Mouse (Mus musculus) ES-E14 (cell line): ENCODE results near the gene Ubox5. TPM values are rescaled to one million over a fixed set of nuclear protein-coding genes. Genes with fewer than 3 reads are reported as not detected.

ENCODE experiments used
- DNase-seq: peaks from one replicate; pipeline ENCODE4 v3.0.0-alpha.2; 2013; ENCODE audit warnings: low read depth, low spot score
- H3K27ac ChIP-seq: 2 replicates; pipeline ENCODE4 v1.5.1; 2012; ENCODE audit warnings: low read depth, mild to moderate bottlenecking, low read length, moderate library complexity, mixed read lengths; ENCODE audit not compliant: poor library complexity, insufficient read depth, severe bottlenecking
- H3K36me3 ChIP-seq: 2 replicates; pipeline ENCODE4 v1.6.1; 2012; ENCODE audit warnings: mild to moderate bottlenecking, low read length, moderate library complexity, mixed read lengths; ENCODE audit not compliant: control insufficient read depth, poor library complexity, insufficient read depth, severe bottlenecking
- H3K4me1 ChIP-seq, 2 experiments: fragments of 150-350 bp in 1 of 2; sonication (generic) in 1 of 2; 2 replicates each; pipeline ENCODE4 v1.6.1; 2012; ENCODE audit warnings: low read length in 2 of 2, mild to moderate bottlenecking in 1 of 2, mixed read lengths in 1 of 2; ENCODE audit not compliant: control insufficient read depth in 2 of 2, insufficient read depth in 2 of 2, poor library complexity in 1 of 2
- H3K4me3 ChIP-seq, 2 experiments: fragments of 150-350 bp in 1 of 2; sonication (generic) in 1 of 2; 2 replicates each; pipeline ENCODE4 v1.5.1; 2012; ENCODE audit warnings: low read length in 2 of 2, low read depth in 1 of 2, mild to moderate bottlenecking in 1 of 2, mixed read lengths in 1 of 2; ENCODE audit not compliant: insufficient read depth in 1 of 2, poor library complexity in 1 of 2, severe bottlenecking in 1 of 2
- H3K9ac ChIP-seq: 2 replicates; pipeline ENCODE4 v1.6.1; 2012; ENCODE audit warnings: low read depth, mild to moderate bottlenecking, low read length, mixed read lengths; ENCODE audit not compliant: poor library complexity, insufficient read depth, severe bottlenecking
- H3K9me3 ChIP-seq: fragments of 150-350 bp; sonication (generic); 2 replicates; pipeline ENCODE4 v1.6.1; 2012; ENCODE audit warnings: low read depth, mild to moderate bottlenecking, low read length; ENCODE audit not compliant: control insufficient read depth, insufficient read depth
- CHD2 ChIP-seq: IDR thresholded peaks from 2 replicates; pipeline ENCODE4 v1.6.1; 2014; ENCODE audit warnings: mild to moderate bottlenecking, low read depth, low read length, inconsistent platforms
- HCFC1 ChIP-seq: IDR thresholded peaks from 2 replicates; pipeline ENCODE4 v1.6.1; 2012; ENCODE audit warnings: low read length, inconsistent platforms, borderline replicate concordance; ENCODE audit not compliant: insufficient read depth
- MAFK ChIP-seq: IDR thresholded peaks from 2 replicates; pipeline ENCODE4 v1.6.1; 2014; ENCODE audit warnings: mild to moderate bottlenecking, low read depth, low read length, inconsistent platforms; ENCODE audit not compliant: insufficient read depth
- ZC3H11A ChIP-seq: IDR thresholded peaks from 2 replicates; pipeline ENCODE4 v1.6.1; 2012; ENCODE audit warnings: low read depth, mild to moderate bottlenecking, inconsistent platforms, low read length, borderline replicate concordance
- ZNF384 ChIP-seq: IDR thresholded peaks from 2 replicates; pipeline ENCODE4 v1.6.1; 2012; ENCODE audit warnings: low read depth, low read length, inconsistent platforms
- in situ Hi-C, 2 experiments: fragments of 600-800 bp; cut with MboI; formaldehyde crosslinking; loops; one replicate each; pipeline ENCODE4 v1.15.1; 2025; ENCODE audit warnings: low sequenced_read_pairs in 2 of 2, inconsistent platforms in 1 of 2; ENCODE audit not compliant: unreplicated experiment in 2 of 2
- total RNA-seq: library from RNA; depleted of rRNA; stranded (reverse); fragments of 300-350 nt; gene quantifications from 2 replicates; pipeline ENCODE4 v1.2.3, GENCODE M21; 2012; rRNA removed

Ubox5 gene
- total RNA-seq, 1 experiment = 5.0 TPM

DNA sequence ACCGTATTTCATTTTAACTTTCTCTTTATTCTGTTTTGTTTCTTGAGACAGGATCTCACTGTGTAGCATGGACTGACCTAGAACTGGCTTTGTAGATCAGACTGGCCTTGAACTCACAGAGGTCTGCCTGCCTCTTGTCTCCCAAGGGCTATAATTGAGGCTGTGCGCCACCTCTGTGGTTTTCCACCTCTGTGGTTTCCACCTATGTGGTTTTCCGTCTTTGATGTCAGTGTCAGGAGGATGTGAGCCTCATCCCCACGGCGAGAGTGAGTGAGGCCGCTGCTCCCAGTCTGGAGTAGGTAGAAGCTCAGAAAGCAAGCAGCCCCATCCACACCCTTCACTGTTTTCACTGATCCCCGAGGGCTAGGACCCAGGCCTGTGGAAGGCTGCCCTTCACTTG is 75.0 kb downstream of the Ubox5 start:
- in situ Hi-C loops = no loop called here
- H3K36me3 ChIP-seq = peaks cover 6% of the 10 kb centered on the region; the same call in 1 of the 2 replicates
- no peak overlapping the region for H3K4me3 ChIP-seq
- H3K27ac ChIP-seq = no peak overlapping the region
- H3K4me1 ChIP-seq = no peaks in the 10 kb centered on the region
- no peaks in the 10 kb centered on the region for H3K9me3 ChIP-seq
- H3K9ac ChIP-seq = no peak overlapping the region
- DNase-seq = no peak
- TF ChIP-seq ZC3H11A (no peak), HCFC1 (no peak), ZNF384 (no peak), MAFK (no peak), CHD2 (no peak)

DNA sequence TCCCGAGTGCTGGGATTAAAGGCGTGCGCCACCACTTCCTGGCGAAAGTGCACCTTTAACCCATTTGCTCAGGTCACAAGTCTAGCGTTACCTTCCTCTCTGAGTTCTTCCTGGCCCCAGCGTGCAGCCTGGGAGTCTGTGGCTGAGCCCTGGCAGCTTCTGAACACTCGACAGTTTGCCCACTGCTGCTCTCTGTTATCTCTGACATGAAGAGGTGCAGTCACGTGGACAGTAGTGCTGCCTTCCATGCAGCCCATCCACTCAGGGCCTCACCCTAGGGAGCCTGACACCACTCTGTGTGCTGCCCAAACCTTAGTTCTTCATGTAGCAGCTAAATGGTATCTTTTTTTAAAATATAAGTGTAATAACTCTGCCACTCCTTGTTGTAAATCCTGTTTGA is 82.9 kb downstream of the Ubox5 start:
- in situ Hi-C loops = no loop called here
- DNase-seq = no peak
- Histone ChIP-seq H3K9ac (no peak overlapping the region), H3K4me3 (no peak overlapping the region), H3K9me3 (no peaks in the 10 kb centered on the region), H3K27ac (no peak overlapping the region), H3K36me3 (peaks cover 17% of the 10 kb centered on the region), H3K4me1 (no peaks in the 10 kb centered on the region)
- TF ChIP-seq CHD2 (no peak), ZC3H11A (no peak), ZNF384 (no peak), MAFK (no peak)

- Histone ChIP-seq H3K4me1 (no peaks in the 10 kb centered on the region), H3K9ac (no peak overlapping the region), H3K36me3 (peaks cover 19% of the 10 kb centered on the region), H3K9me3 (no peaks in the 10 kb centered on the region), H3K27ac (no peak overlapping the region), H3K4me3 (no peak overlapping the region)
- no peak for DNase-seq
- TF ChIP-seq ZNF384 (no peak), HCFC1 (no peak), ZC3H11A (no peak), CHD2 (no peak), MAFK (no peak)
- in situ Hi-C loops = no loop called here
Measured at GRCm38 (mm10) chr2:130540266-130540665, 89.6 kb downstream of the Ubox5 start.

Other genes starting within 250 kb of the Ubox5 start
- 52.2 and 61.2 TPM in 2 replicates for gene Cpxm1, start 232.5 kb downstream of the Ubox5 start, total RNA-seq
- not detected in 2 replicates for gene Gm28372, start 224.8 kb downstream of the Ubox5 start, total RNA-seq
- not detected in 2 replicates for gene 1700020A23Rik, start 224.8 kb downstream of the Ubox5 start, total RNA-seq
- gene Tmem239, start 223.6 kb downstream of the Ubox5 start, total RNA-seq = not detected in 2 replicates
- 111 and 164 TPM in 2 replicates for gene Vps16, start 205.7 kb downstream of the Ubox5 start, total RNA-seq
- 13.1 and 14.4 TPM in 2 replicates for gene Pced1a, start 205.3 kb downstream of the Ubox5 start, total RNA-seq
- 35.1 and 40.6 TPM in 2 replicates for gene Ptpra, start 179.8 kb downstream of the Ubox5 start, total RNA-seq
- gene Mrps26, start 66.3 kb downstream of the Ubox5 start, total RNA-seq = 42.6 and 57.0 TPM in 2 replicates
- gene Oxt, start 53.9 kb downstream of the Ubox5 start, total RNA-seq = 0.45 TPM in 1 of 2 replicates, not detected in the other
- gene Avp, start 47.5 kb downstream of the Ubox5 start, total RNA-seq = not detected in 2 replicates
- 22.0 and 22.2 TPM in 2 replicates for gene Fastkd5, start within 50 bp of the Ubox5 start, total RNA-seq
- 3.4 and 4.4 TPM in 2 replicates for gene Lzts3, start 12.8 kb upstream of the Ubox5 start, total RNA-seq
- gene Ddrgk1, start 34.6 kb upstream of the Ubox5 start, total RNA-seq = 60.1 and 62.4 TPM in 2 replicates
- 55.0 and 83.4 TPM in 2 replicates for gene Itpa, start 37.6 kb upstream of the Ubox5 start, total RNA-seq
- 13.0 and 25.0 TPM in 2 replicates for gene Slc4a11, start 67.5 kb upstream of the Ubox5 start, total RNA-seq